Mouse (Mus musculus) layer of hippocampus, postnatal 10 days (tissue): ENCODE measurements around the gene Svs4. TPM values are rescaled to one million over a fixed set of nuclear protein-coding genes. Genes with fewer than 3 reads are reported as not detected.
"Not testable (repeated sequence)": the region's sequence is repeated elsewhere in the genome, so short reads cannot be mapped to it uniquely, and the experiment has no call there.

Experiments used
- DNase-seq, 2 experiments: peaks; one replicate each; pipeline ENCODE4 v3.0.0; 2021; ENCODE audit warnings: low spot score in 2 of 2
- long read RNA-seq: library from polyadenylated mRNA; stranded (forward); transcript quantifications from one replicate; pipeline ENCODE4 v2.0.0, GENCODE M21; 2023
- total RNA-seq, 2 experiments: library from RNA; stranded (reverse); gene quantifications; 2 replicates each; pipeline ENCODE4 v1.2.3; 2021

Svs4 gene
- total RNA-seq: not detected
- long read RNA-seq: 0 reads

GRCm38 (mm10) chr2:164278359-164278758 is at the start of gene Svs4:
TSS of gene Svs4 (minus strand) at chr2:164278459.
- DNase-seq: no peak

GRCm38 (mm10) chr2:164320983-164321382 is 42.7 kb upstream of the Svs4 start:
- DNase-seq: no peak

GRCm38 (mm10) chr2:164316451-164316850 is 38.2 kb upstream of the Svs4 start, which contains the start of gene Svs6:
TSS of gene Svs6 (plus strand) at chr2:164316751.
- DNase-seq: not testable (repeated sequence)

- not testable (repeated sequence) for DNase-seq
Measured at GRCm38 (mm10) chr2:164315460-164315859, 37.2 kb upstream of the Svs4 start.

GRCm38 (mm10) chr2:164312599-164312998 is 34.3 kb upstream of the Svs4 start:
- no peak for DNase-seq

- not testable (repeated sequence) for DNase-seq
Measured at GRCm38 (mm10) chr2:164288968-164289367, 10.7 kb upstream of the Svs4 start, which contains the start of gene Svs3a. TSS of gene Svs3a (plus strand) at chr2:164289268.

- DNase-seq: not testable (repeated sequence)
Measured at GRCm38 (mm10) chr2:164256540-164256939, 21.7 kb downstream of the Svs4 start, which contains the start of gene Svs3b. TSS of gene Svs3b (minus strand) at chr2:164256640.

- DNase-seq: no peak
Measured at GRCm38 (mm10) chr2:164238366-164238765, 39.9 kb downstream of the Svs4 start, which contains the start of gene Svs2. TSS of gene Svs2 (minus strand) at chr2:164238466.

- DNase-seq: no peak
Measured at GRCm38 (mm10) chr2:164232671-164233070, 45.6 kb downstream of the Svs4 start.

GRCm38 (mm10) chr2:164228361-164229070 is 49.7 kb downstream of the Svs4 start:
- DNase-seq: no peak

Other genes with a start within 250 kb of the Svs4 start
- gene Stk4, start 208.1 kb downstream of the Svs4 start, total RNA-seq: 10 to 100 TPM; 36.7 to 41.4 TPM
- gene Tomm34, start 207.3 kb downstream of the Svs4 start, total RNA-seq: 10 to 100 TPM; 41.8 to 43.6 TPM
- 1 to 10 TPM; 6.5 to 7.7 TPM for gene Kcns1, start 107.3 kb downstream of the Svs4 start, total RNA-seq
- not detected for gene Wfdc5, start 95.7 kb downstream of the Svs4 start, total RNA-seq
- not detected for gene Wfdc12, start 87.9 kb downstream of the Svs4 start, total RNA-seq
- gene Wfdc15a, start 78.3 kb downstream of the Svs4 start, total RNA-seq: not detected
- gene Wfdc15b, start 56.8 kb downstream of the Svs4 start, total RNA-seq: not detected
- not detected for gene Svs2, start 40.0 kb downstream of the Svs4 start, total RNA-seq
- not detected for gene Svs3b, start 21.8 kb downstream of the Svs4 start, total RNA-seq
- not detected for gene Svs3a, start 10.8 kb upstream of the Svs4 start, total RNA-seq
- gene Svs6, start 38.3 kb upstream of the Svs4 start, total RNA-seq: not detected
- gene Svs5, start 54.3 kb upstream of the Svs4 start, total RNA-seq: not detected
- gene Slpi, start 110.6 kb upstream of the Svs4 start, total RNA-seq: 1 to 10 TPM; 1.0 to 1.4 TPM
- under 1 TPM; 0.38 to 0.48 TPM for gene Rbpjl, start 124.7 kb upstream of the Svs4 start, total RNA-seq
- gene Matn4, start 126.7 kb upstream of the Svs4 start, total RNA-seq: 10 to 100 TPM; 20.4 to 25.9 TPM
- 10 to 100 TPM; 74.2 to 83.4 TPM for gene Sdc4, start 165.4 kb upstream of the Svs4 start, total RNA-seq
- 10 to 100 TPM; 43.9 to 45.8 TPM for gene Sys1, start 178.5 kb upstream of the Svs4 start, total RNA-seq
- 10 to 100 TPM in 1 of 2 experiments, 1 to 10 TPM in 1; 4.1 to 17.9 TPM for gene Gm20458, start 182.5 kb upstream of the Svs4 start, total RNA-seq
- not detected for gene Trp53tg5, start 195.3 kb upstream of the Svs4 start, total RNA-seq
- 10 to 100 TPM; 58.9 to 61.0 TPM for gene Dbndd2, start 207.6 kb upstream of the Svs4 start, total RNA-seq
- gene Pigt, start 219.1 kb upstream of the Svs4 start, total RNA-seq: 100 to 1,000 TPM; 106 to 109 TPM